Mouse (Mus musculus) intestine, postnatal 0 days (tissue): ENCODE measurements around the gene Gnaz. TPM values are rescaled to one million over a fixed set of nuclear protein-coding genes. Genes with fewer than 3 reads are reported as not detected.
A peak's percentile ranks its signal among the peaks of the same experiment; 100 is the strongest.

Experiments
- ATAC-seq: fragments of 200-750 bp; cut with Nextera tagmentation; 2 replicates; pipeline ENCODE4 v1.8.0; 2017; ENCODE audit warnings: mild to moderate bottlenecking, moderate TSS enrichment, moderate library complexity
- H3K27ac ChIP-seq: fragments of 300-500 bp; sonication (generic); 2 replicates; pipeline ENCODE4 v1.5.1; 2014; ENCODE audit warnings: mild to moderate bottlenecking, low read depth, low read length, moderate library complexity
- H3K27me3 ChIP-seq: fragments of 300-500 bp; sonication (generic); replicated peaks from 2 replicates; pipeline ENCODE4 v1.6.1; 2014; ENCODE audit warnings: low read length, mixed read lengths; ENCODE audit not compliant: control insufficient read depth, insufficient read depth
- H3K36me3 ChIP-seq: fragments of 300-500 bp; sonication (generic); 2 replicates; pipeline ENCODE4 v1.6.1; 2014; ENCODE audit warnings: mild to moderate bottlenecking, moderate library complexity; ENCODE audit not compliant: control insufficient read depth, insufficient read depth
- H3K4me1 ChIP-seq: fragments of 300-500 bp; sonication (generic); replicated peaks from 2 replicates; pipeline ENCODE4 v1.6.1; 2014; ENCODE audit warnings: antibody characterized with exemption, low read length, mixed read lengths; ENCODE audit not compliant: control insufficient read depth, insufficient read depth
- H3K4me2 ChIP-seq: fragments of 300-500 bp; sonication (generic); replicated peaks from 2 replicates; pipeline ENCODE4 v1.6.1; 2014; ENCODE audit warnings: low read depth, mild to moderate bottlenecking, moderate library complexity
- H3K4me3 ChIP-seq: fragments of 300-500 bp; sonication (generic); 2 replicates; pipeline ENCODE4 v1.5.1; 2014; ENCODE audit warnings: low read depth, low read length
- H3K9ac ChIP-seq: fragments of 300-500 bp; sonication (generic); 2 replicates; pipeline ENCODE4 v1.6.1; 2014; ENCODE audit warnings: mild to moderate bottlenecking, low read depth, low read length
- H3K9me3 ChIP-seq: fragments of 300-500 bp; sonication (generic); 2 replicates; pipeline ENCODE4 v1.6.1; 2016; ENCODE audit warnings: mixed run types; ENCODE audit not compliant: control insufficient read depth
- CTCF ChIP-seq: sonication (generic); IDR thresholded peaks from 2 replicates; pipeline ENCODE4 v1.5.1; 2016; ENCODE audit warnings: low read depth, mild to moderate bottlenecking, control low read depth, antibody characterized with exemption, moderate library complexity
- WGBS: fragments of 180-500 bp; shearing (Covaris S2); extraction: QIAGEN DNeasy Blood & Tissue Kit; methylation state at CpG from one replicate; pipeline ENCODE4 v1.1.7; 2014; 5-methylcytosine and 5-hydroxymethylcytosine counted together
- polyA plus RNA-seq: library from polyadenylated mRNA; unstranded; fragments of >200 nt; fragmentation: Nextera tagmentation; extraction: Ambion mirVana; gene quantifications from 2 replicates; pipeline ENCODE4 v1.2.1, GENCODE M21; 2015

The Gnaz gene
- polyA plus RNA-seq, 1 experiment from 2014 or later: 2.4 TPM

- WGBS: 1% methylated on average over 38 of the region's 73 CpGs
- H3K9me3 ChIP-seq: no peaks in the 10 kb centered on the region
- H3K9ac ChIP-seq: peak within 1 kb of the TSS; percentile 78
- H3K4me1 ChIP-seq: peaks cover 14% of the 10 kb centered on the region
- no peaks in the 10 kb centered on the region for H3K36me3 ChIP-seq
- peak within 1 kb of the TSS; percentile 81 for H3K4me2 ChIP-seq
- H3K27ac ChIP-seq: peak within 1 kb of the TSS; percentile 21; the same call in 1 of the 2 replicates
- H3K27me3 ChIP-seq: no peaks in the 10 kb centered on the region
- TF ChIP-seq CTCF: no peak
- H3K4me3 ChIP-seq: peak within 1 kb of the TSS; percentile 81
- ATAC-seq: peak; percentile 78
Observed at GRCm38 (mm10) chr10:75060217-75060842, 93.4 kb downstream of the Gnaz start, which contains the start of gene Bcr. Bcr (plus strand) TSS chr10:75060592.

GRCm38 (mm10) chr10:75060843-75061235 is 93.9 kb downstream of the Gnaz start:
- peak; percentile 28 for ATAC-seq
- H3K36me3 ChIP-seq: no peaks in the 10 kb centered on the region
- H3K9ac ChIP-seq: peak overlapping the region; percentile 78
- H3K4me1 ChIP-seq: peaks cover 14% of the 10 kb centered on the region
- peak overlapping the region; percentile 81 for H3K4me3 ChIP-seq
- H3K9me3 ChIP-seq: no peaks in the 10 kb centered on the region
- peak overlapping the region; percentile 81 for H3K4me2 ChIP-seq
- H3K27me3 ChIP-seq: no peaks in the 10 kb centered on the region
- WGBS: under 1% methylated on average over 41 of the region's 48 CpGs
- peak overlapping the region; percentile 21; the same call in 1 of the 2 replicates for H3K27ac ChIP-seq
- no peak for TF ChIP-seq CTCF

- Histone ChIP-seq H3K27ac (no peak overlapping the region), H3K27me3 (no peaks in the 10 kb centered on the region), H3K4me2 (peak overlapping the region; percentile 81), H3K36me3 (no peaks in the 10 kb centered on the region), H3K9me3 (no peaks in the 10 kb centered on the region), H3K4me3 (peak overlapping the region; percentile 81), H3K9ac (peak overlapping the region; percentile 78), H3K4me1 (peaks cover 14% of the 10 kb centered on the region)
- WGBS: 3% methylated on average over 70 of the region's 71 CpGs
- no peak for ATAC-seq
- TF ChIP-seq CTCF: no peak
Observed at GRCm38 (mm10) chr10:75061341-75062188, 94.6 kb downstream of the Gnaz start.

DNA sequence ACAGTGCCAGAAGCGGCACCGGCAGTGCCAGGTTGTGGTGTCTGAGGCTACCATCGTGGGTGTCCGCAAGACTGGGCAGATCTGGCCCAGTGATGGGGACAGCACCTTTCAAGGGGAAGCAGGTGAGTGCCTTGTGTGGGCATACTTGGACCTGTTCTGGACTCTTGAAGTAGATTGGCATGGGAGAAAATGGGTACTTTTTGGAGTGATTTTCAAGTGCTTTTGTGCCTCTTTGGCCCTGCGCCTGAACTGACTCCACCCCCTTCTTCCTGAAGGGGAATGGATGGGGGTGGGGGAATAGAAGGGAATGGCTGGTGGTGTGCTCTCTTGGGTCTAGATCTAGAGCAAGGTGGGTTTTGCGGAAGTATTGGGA is 95.2 kb downstream of the Gnaz start:
- no peak for TF ChIP-seq CTCF
- no peak for ATAC-seq
- Histone ChIP-seq H3K9me3 (no peaks in the 10 kb centered on the region), H3K4me2 (peak overlapping the region; percentile 81), H3K4me1 (peaks cover 14% of the 10 kb centered on the region), H3K9ac (no peak overlapping the region), H3K27me3 (no peaks in the 10 kb centered on the region), H3K4me3 (peak overlapping the region; percentile 81), H3K27ac (no peak overlapping the region), H3K36me3 (no peaks in the 10 kb centered on the region)
- WGBS: 23% methylated on average over 6 of the region's 6 CpGs

- ATAC-seq: no peak
- Histone ChIP-seq H3K27me3 (no peaks in the 10 kb centered on the region), H3K36me3 (no peaks in the 10 kb centered on the region), H3K9me3 (no peaks in the 10 kb centered on the region), H3K4me3 (peak overlapping the region; percentile 81; the same call in 1 of the 2 replicates), H3K4me1 (peaks cover 14% of the 10 kb centered on the region), H3K27ac (no peak overlapping the region), H3K4me2 (peak overlapping the region; percentile 81), H3K9ac (no peak overlapping the region)
- WGBS: 38% methylated on average over 6 of the region's 6 CpGs
- no peak for TF ChIP-seq CTCF
Observed at GRCm38 (mm10) chr10:75062621-75063020, 95.6 kb downstream of the Gnaz start.

- 35% methylated on average over 12 of the region's 12 CpGs for WGBS
Observed at GRCm38 (mm10) chr10:75063301-75063965, 96.5 kb downstream of the Gnaz start.

More at GRCm38 (mm10) chr10:75063301-75063965, 96.5 kb downstream of the Gnaz start:
- Histone ChIP-seq H3K36me3 (no peaks in the 10 kb centered on the region), H3K4me1 (peaks cover 14% of the 10 kb centered on the region), H3K4me3 (no peak overlapping the region), H3K27ac (no peak overlapping the region), H3K27me3 (no peaks in the 10 kb centered on the region), H3K9ac (no peak overlapping the region), H3K9me3 (no peaks in the 10 kb centered on the region), H3K4me2 (peak overlapping the region; percentile 81)
- TF ChIP-seq CTCF: no peak
- no peak for ATAC-seq
